Mouse (Mus musculus): ENCODE measurements around the gene Fbxo24. TPM values are rescaled to one million over a fixed set of nuclear protein-coding genes. Genes with fewer than 3 reads are reported as not detected.

Fbxo24 gene
- under 1 TPM; 0.15 to 0.28 TPM for total RNA-seq (2021)
- long read RNA-seq, experiment 1: 0 reads
- long read RNA-seq, experiment 2: 0 reads

GRCm38 (mm10) chr5:137628498-137629305 lies at the start of gene Fbxo24, which contains the start of the genes Lrch4 and Gm20605:
Fbxo24 (minus strand) TSS chr5:137629002.
Lrch4 (plus strand) TSS chr5:137629121.
Gm20605 (plus strand) TSS chr5:137629175.
- H3K27ac ChIP-seq: peak within 1 kb of the TSS; percentile 97
- H3K4me3 ChIP-seq: peak within 1 kb of the TSS; percentile 89
- DNase-seq: peak; percentile 99
- peak; percentile 28; the same call in 1 of the 2 replicates for TF ChIP-seq CTCF (IDR thresholded peaks at IDR 0.05)
- intact Hi-C loops (cut with DNase I): loop anchor here (1.0 kb wide), 1 partner anchor 27 kb away; the partner anchor contains the start of gene Mospd3

GRCm38 (mm10) chr5:137677859-137678258 lies 49.1 kb upstream of the Fbxo24 start:
- intact Hi-C loops (cut with DNase I): no loop called here
- TF ChIP-seq CTCF (IDR thresholded peaks at IDR 0.05): no peak
- no peak for DNase-seq
- H3K4me3 ChIP-seq: no peak overlapping the region
- no peak overlapping the region for H3K27ac ChIP-seq

- intact Hi-C loops (cut with DNase I): no loop called here
- Histone ChIP-seq H3K27ac (no peak overlapping the region), H3K4me3 (no peak overlapping the region)
- TF ChIP-seq CTCF (IDR thresholded peaks at IDR 0.05): no peak
- no peak for DNase-seq
Observed at GRCm38 (mm10) chr5:137674786-137675185, 46.0 kb upstream of the Fbxo24 start.

- no peak for DNase-seq
- intact Hi-C loops (cut with DNase I): no loop called here
- TF ChIP-seq CTCF (IDR thresholded peaks at IDR 0.05): no peak
- Histone ChIP-seq H3K27ac (peak overlapping the region; percentile 88), H3K4me3 (no peak overlapping the region)
Observed at GRCm38 (mm10) chr5:137673015-137673414, 44.2 kb upstream of the Fbxo24 start.

GRCm38 (mm10) chr5:137672361-137672760 lies 43.6 kb upstream of the Fbxo24 start:
- Histone ChIP-seq H3K4me3 (no peak overlapping the region), H3K27ac (peak overlapping the region; percentile 88)
- intact Hi-C loops (cut with DNase I): no loop called here
- TF ChIP-seq CTCF (IDR thresholded peaks at IDR 0.05): no peak
- DNase-seq: no peak

- Histone ChIP-seq H3K4me3 (peak overlapping the region; percentile 17; the same call in 1 of the 2 replicates), H3K27ac (peak overlapping the region; percentile 88)
- no peak for TF ChIP-seq CTCF (IDR thresholded peaks at IDR 0.05)
- intact Hi-C loops (cut with DNase I): no loop called here
- peak; percentile 75 for DNase-seq
Observed at GRCm38 (mm10) chr5:137671443-137672240, 42.8 kb upstream of the Fbxo24 start.

- peak overlapping the region; percentile 88 for H3K27ac ChIP-seq
- intact Hi-C loops (cut with DNase I): no loop called here
- TF ChIP-seq CTCF (IDR thresholded peaks at IDR 0.05): peak; percentile 44
Observed at GRCm38 (mm10) chr5:137670240-137670639, 41.4 kb upstream of the Fbxo24 start.

GRCm38 (mm10) chr5:137668971-137669370 lies 40.2 kb upstream of the Fbxo24 start:
- H3K27ac ChIP-seq: peak overlapping the region; percentile 88
- TF ChIP-seq CTCF (IDR thresholded peaks at IDR 0.05): no peak
- H3K4me3 ChIP-seq: peak overlapping the region; percentile 43
- DNase-seq: peak; percentile 69
- intact Hi-C loops (cut with DNase I): no loop called here

More at GRCm38 (mm10) chr5:137670240-137670639, 41.4 kb upstream of the Fbxo24 start:
- DNase-seq: no peak
- no peak overlapping the region for H3K4me3 ChIP-seq

GRCm38 (mm10) chr5:137663057-137663456 lies 34.3 kb upstream of the Fbxo24 start:
- DNase-seq: no peak
- Histone ChIP-seq H3K27ac (no peak overlapping the region), H3K4me3 (no peak overlapping the region)
- intact Hi-C loops (cut with DNase I): no loop called here
- no peak for TF ChIP-seq CTCF (IDR thresholded peaks at IDR 0.05)

GRCm38 (mm10) chr5:137660064-137660688 lies 31.4 kb upstream of the Fbxo24 start:
- peak; percentile 85 for DNase-seq
- no peak for TF ChIP-seq CTCF (IDR thresholded peaks at IDR 0.05)
- intact Hi-C loops (cut with DNase I): no loop called here
- H3K4me3 ChIP-seq: no peak overlapping the region
- H3K27ac ChIP-seq: peak overlapping the region; percentile 85

GRCm38 (mm10) chr5:137656977-137657376 lies 28.2 kb upstream of the Fbxo24 start:
- peak overlapping the region; percentile 71 for H3K27ac ChIP-seq
- no peak overlapping the region for H3K4me3 ChIP-seq
- peak; percentile 76 for DNase-seq
- intact Hi-C loops (cut with DNase I): loop anchor here (1.0 kb wide), 1 partner anchor 100 kb away; no protein-coding TSS in a partner anchor
- TF ChIP-seq CTCF (IDR thresholded peaks at IDR 0.05): peak; percentile 91

GRCm38 (mm10) chr5:137654746-137655145 lies 25.9 kb upstream of the Fbxo24 start:
- intact Hi-C loops (cut with DNase I): no loop called here
- DNase-seq: no peak
- Histone ChIP-seq H3K27ac (no peak overlapping the region), H3K4me3 (no peak overlapping the region)
- TF ChIP-seq CTCF (IDR thresholded peaks at IDR 0.05): peak; percentile 43

Measured in gastrocnemius, adult 2 months (tissue).